Mouse (Mus musculus): ENCODE data around the gene Slc35e3.
A peak's percentile ranks its signal among the peaks of the same experiment; 100 is the strongest.
"Not testable (repeated sequence)": the region's sequence is repeated elsewhere in the genome, so short reads cannot be mapped to it uniquely, and the experiment has no call there.

Slc35e3 gene

DNA sequence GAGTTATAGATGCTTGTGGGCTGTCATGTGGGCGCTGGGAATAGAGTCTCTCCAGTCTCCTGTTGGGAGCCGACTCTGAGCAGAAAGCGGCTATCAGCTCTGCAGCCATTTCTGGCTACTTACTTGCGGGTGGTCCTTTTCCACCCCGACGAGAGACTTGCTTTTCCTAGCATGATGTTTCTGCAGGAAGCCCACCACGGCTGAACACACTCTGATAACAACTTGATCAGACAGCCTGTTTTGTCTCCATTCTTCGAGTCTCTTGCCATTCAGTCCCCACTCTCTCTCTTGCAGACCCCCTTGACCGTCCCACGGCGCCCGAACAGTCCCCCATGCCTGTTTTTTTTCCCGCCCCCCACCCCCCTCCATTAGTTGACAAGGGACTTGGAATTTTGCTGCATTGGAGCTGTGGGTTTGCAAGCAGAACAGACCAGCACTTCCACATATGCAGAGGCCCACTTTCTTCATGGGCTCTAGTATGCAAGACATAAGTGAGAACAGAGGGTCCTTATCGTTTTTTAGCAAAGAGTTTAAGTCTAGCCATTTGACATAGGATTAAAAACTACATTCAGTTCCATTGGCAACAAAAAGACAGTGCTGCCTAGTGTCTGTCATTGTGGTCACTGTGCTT, 13.1 kb downstream of the Slc35e3 start:
- DNase-seq (ENCODE audit: low read depth) = no peak

DNA sequence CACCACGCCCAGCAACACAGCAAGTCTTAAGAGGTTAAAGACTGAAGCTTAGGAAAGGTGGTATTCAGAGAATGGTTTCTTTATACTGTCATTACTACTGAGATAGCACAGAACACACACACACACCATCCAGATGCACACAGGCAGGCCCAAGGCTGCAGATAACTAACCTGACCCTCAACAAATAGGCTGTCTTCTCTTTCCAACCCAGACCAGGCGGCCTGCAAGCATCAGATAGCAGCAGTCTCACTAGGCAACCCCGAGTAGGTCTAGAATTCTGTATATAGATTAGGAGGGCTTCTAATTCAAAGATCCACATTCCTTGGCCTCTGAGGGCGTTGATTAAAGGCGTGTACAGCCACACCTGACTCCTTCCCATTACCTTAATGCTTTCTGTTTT, 14.0 kb downstream of the Slc35e3 start:
- no peak for DNase-seq (ENCODE audit: low read depth)

DNA sequence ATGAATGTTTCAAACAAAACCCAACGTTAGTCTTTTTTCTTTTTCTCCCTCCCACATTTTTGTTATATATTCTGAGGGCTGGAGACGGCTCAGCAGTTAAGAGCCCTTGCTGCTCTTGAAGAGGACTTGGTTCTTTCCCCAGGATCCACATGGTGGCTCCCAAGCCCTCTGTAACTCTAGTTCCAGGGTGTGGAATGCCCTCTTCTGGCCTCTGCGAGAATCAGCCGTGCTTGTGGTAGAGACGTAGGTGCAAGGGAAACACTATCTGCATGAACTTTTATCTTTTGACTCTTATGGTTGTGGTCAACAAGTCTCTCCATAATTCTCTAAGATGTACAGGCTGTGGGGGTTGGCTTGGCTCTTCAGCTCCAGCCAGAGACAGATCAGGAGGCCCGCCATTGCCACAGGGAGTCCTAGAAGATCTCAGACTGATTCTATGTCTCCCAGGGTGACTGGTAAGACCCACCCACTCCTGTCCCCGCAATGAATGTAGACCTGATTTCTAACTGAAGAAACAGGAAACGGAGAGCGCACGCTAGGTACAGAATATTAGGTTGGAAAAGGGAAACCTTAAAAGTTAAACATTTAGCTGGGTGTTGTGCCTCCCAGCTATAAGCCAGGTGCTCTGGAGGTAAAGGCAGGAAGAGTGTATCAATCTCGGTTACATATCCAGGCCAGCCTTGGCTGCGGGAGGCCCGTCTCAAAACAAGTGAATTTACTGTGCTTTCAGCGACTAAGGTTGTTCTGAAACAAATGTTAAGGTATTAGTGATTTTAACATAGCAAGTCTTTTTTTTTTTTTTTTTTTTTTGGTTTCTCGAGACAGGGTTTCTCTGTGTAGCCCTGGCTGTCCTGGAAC, 14.7 kb downstream of the Slc35e3 start:
- no peak for DNase-seq (ENCODE audit: low read depth)

DNA sequence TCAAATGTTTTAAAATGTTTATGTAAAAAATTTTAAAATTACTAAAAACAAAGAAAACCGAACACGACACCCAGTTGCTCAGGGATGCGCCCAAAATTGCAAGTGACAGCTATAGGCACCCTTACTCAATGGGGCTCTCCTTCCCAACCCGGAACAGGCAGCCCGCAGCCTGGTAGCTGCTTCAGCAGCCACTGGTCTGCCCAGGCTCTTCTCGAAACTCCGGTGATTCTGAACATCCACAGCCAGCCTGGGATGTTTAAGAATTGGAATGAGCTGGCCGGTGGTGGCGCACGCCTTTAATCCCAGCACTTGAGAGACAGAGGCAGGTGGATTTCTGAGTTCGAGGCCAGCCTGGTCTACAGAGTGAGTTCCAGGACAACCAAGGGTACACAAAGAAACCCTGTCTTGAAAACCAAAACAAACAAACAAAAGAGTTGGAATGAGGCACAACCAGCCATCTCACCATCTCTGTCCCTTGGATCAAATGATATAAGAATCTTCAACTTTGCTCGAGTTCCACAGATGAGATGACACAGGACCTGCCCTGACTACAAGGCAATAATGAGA, 15.4 kb downstream of the Slc35e3 start:
- no peak for DNase-seq (ENCODE audit: low read depth)

DNA sequence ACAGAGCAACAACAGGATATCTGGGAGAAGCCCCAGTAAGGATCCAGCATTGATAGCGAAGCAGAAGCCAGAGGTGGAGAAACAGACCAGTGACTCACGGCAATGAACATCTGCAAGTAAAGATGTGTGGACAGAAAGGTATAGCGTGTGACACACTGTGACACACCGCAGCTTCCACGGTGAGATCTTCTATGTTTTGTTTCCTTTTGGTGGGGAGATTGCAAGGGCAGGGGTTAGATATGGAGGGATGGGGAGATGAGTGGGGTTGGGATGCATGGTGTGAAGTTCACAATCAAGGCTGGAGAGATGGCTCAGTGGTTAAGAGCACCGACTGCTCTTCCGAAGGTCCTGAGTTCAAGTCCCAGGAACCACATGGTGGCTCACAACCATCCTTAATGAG, 16.0 kb downstream of the Slc35e3 start:
- DNase-seq (ENCODE audit: low read depth) = no peak

DNA sequence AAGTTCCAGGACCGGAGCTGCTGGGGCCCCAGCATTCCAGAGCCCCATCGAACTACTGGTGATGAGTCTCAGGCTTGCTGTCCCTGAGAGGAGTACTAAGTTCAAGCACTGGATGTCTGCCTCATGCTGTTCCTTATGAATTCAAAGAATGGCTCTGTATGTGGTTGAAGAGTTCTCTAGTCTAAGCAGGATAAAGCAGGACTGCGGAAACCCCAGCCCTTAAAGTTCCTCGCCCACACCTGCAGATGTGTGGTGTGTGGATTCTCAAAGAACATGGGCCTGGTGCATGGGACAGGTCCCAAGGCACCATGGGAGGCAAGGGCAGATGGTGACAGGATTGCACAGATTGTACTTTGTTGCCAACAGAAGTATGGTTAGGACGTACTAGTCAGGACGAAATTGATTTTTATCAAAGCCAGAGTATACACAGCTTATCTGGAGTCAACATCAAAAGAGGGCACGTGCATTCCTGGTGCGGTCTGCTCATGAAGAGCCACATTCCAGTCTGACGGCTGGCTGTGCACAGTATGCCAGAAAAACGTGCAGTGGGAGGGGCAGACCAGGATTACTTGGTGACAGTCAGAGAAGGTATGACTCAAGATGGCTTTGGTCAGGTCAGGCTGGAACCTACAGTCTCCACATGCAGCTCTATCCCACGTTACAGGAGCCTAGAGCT, 16.9 kb downstream of the Slc35e3 start:
- no peak for DNase-seq (ENCODE audit: low read depth)

DNA sequence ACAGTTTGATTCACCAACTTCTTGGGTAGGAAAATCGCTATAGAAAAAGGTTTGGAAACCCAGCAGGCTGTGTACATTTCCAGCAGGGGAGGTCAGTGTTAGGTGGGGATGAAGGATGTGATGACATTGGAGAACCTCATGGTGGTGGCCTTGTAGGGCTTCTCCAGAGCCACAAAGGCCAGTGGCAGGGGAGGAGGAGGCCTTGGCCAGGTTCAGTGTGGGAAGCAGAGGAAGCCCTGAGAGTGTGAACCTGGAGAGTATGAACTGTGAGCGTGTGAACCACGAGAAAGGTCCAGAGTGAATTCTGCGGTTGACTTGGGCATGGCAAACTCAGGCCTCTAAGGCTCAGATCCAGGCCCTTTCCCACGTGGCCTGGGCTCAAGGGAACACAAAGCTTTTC, 17.6 kb downstream of the Slc35e3 start:
- DNase-seq (ENCODE audit: low read depth) = no peak

DNA sequence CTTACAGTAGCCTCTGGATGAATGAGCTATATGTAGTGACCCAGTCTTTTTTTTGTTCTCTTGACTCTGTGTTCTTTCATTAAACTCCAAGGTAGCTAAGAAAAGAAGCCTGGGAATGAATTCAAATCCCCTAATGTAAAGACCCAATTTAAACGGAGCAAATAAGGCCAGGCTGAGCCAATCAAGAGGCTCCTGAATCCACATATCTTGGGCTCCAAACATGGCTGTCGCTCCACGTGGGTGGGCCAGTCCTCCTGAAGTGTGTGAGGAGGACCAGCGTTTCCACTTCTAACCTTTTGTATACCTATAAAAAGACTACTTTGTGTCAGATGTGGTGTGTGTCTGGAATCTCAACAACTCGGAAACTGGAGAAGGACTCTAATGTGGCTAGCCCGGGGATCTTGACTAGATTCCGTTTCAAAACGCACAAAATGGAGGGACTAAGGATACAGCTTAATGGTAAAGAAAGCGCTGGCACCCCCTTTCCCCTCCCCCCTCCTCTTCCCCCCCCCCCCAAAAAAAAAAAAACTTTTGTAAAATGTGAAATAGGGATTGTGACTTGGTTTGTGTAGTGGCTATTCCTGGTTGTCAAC, 18.6 kb downstream of the Slc35e3 start:
- DNase-seq (ENCODE audit: low read depth) = no peak

DNA sequence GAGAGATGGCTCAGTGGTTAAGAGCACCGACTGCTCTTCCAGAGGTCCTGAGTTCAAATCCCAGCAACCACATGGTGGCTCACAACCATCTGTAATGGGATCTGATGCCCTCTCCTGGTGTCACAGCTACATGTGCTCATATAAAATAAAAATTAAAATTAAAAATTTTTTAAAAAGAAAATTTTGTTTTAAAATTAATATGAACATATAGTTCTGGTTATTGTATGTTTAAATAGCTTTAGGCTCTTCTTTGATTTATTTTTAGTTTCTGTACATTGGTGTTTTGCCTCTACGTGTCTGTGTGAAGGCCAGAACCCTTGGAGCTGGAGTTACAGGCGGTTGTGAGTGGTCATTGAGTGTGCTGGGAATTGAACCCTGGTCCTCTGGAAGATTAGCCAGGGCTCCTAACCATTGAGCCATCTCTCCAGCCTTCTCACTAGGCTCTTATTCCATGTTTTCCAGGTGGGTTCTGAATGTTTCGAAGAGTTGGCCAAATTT, 19.2 kb downstream of the Slc35e3 start:
- no peak for DNase-seq (ENCODE audit: low read depth)

DNA sequence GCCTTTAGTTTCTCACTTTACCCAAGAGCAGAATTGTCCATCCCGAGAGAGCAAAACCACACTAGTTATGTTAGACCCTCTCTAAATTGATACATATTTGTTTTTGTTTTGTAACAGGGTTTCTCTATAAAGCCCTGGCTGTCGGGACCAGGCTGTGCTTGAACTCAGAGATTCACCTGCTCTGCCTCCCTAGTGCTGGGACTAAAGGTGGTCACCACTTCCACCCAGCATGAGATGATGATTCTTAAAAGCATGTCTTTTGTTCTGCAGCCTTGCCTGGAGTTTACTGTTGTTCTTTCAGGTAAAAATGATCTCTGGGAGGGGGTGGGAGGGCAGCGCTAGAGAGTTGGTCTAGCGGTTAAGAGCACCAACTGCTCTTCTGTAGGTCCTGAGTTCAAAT, 19.8 kb downstream of the Slc35e3 start:
- no peak for DNase-seq (ENCODE audit: low read depth)

DNA sequence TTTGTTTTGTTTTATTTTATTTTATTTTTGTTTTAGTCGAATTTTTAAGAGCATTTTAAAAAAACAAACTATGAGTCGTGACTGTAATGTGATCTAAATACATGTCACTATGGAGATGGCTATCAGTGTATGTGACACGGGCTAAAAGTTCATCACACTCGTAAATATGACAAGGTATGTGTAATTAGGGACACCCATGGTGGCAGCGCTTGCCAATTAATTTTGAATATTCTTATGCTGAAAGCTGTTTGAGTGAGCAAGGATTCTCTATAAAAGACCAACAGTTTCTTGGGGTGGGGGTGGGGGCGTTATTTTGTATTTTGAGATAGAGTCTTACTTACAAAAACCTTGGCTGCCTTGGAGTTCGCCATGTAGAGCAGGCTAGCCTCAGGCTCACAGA, 20.5 kb downstream of the Slc35e3 start:
- no peak for DNase-seq (ENCODE audit: low read depth)

DNA sequence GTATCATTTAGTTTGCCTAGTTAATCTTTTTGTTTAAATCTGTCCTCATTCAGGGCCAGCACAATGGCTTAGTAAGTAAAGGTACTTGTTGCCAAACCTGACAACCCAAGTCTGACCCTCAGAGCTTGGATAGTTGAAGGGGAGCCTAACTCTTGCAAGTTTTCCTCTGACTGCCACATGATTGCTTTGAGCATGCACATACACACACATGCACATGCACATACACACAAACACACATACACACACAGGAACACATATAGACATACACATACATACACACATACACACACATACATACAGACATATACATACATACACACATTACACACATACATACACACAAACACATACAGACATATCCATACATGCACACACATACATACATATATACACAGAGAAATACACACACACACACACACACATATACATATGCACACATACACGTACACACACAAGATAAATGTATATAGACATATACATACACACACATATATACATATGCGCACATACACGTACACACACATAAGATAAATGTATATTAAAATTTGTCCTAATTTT, 21.3 kb downstream of the Slc35e3 start:
- DNase-seq (ENCODE audit: low read depth) = no peak

DNA sequence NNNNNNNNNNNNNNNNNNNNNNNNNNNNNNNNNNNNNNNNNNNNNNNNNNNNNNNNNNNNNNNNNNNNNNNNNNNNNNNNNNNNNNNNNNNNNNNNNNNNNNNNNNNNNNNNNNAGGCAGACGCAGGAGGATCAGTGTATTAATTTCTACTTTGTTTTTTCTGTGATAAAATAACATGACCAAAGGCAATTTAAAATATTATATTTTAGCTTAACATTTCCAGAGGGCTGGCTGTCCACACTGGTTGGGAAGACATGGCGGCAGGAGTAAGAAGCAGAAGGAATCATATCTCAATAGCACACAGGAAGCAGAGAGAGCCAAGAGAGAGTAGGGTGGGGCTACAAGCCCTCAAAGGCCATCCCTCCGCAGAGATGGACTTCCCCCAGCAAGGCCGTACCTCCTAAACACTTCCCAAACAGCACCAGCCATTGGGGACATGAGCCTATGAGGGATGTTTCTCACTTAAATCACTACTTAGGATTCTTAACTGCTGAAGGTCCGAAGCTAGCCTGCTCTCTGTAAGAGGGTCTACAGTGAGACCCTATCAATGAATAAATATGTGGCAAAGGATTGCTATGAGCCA, 21.9 kb downstream of the Slc35e3 start:
- DNase-seq (ENCODE audit: low read depth) = no peak

DNA sequence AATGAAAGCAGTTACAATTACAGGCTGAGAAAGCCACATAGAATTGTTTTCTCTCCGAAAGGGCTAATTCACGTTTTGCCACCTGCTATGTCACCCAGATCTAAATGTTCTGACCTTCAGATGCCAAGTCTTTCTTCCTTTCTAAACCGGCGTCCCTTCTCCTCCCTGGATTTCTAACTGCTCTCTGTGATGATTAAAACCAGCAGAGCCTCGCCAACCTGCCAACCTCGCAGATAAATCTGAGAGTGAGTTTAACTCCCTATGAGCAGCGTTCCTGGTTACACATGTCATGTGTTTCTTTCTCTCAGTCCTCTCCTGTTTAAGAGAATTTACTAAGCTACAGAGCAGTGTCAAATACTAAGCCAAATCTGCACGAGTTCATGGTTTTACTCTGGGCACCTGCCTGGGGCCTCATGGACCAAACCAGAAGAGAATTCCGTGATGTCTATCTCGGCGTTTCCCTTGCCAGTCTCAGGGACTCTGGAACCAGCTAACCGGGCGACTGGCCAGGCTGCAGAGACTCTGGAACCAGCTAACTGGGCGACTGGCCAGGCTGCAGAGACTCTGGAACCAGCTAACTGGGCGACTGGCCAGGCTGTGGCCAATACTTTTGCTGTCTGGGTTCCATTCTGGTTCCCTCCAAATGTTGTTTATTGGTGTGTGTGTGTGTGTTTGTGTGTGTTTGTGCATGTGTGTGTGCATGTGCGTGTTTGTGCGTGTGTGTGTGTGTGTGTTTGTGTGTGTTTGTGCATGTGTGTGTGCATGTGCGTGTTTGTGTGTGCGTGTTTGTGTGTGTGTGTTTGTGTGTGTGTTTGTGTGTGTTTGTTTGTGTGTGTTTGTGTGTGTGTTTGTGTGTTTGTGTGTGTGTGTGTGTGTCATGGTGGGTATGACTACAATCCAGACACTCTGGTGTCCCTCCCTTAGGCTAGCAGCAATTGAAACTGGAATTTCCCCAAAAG, 27.7 kb downstream of the Slc35e3 start:
- DNase-seq (ENCODE audit: low read depth) = no peak

DNA sequence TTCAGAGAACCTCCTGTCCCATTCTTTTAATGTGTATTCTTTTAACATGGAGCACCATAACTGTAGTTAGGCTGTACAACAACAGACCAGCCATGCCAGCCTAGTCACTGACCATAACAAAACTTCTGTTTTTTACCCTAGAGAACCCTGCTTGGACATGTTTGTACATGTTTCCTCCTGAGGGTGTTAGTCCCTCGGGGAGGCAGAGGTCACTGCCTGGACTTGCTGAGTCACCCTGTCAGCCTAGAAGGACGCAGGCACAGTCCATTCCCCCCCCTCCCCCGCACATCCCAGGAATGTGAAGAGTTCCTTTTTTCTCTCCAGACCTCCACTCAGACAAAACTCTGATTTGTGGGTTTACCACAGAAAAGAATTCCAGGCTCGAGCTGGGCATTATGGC, 28.6 kb downstream of the Slc35e3 start:
- peak; percentile 65 for DNase-seq (ENCODE audit: low read depth)

DNA sequence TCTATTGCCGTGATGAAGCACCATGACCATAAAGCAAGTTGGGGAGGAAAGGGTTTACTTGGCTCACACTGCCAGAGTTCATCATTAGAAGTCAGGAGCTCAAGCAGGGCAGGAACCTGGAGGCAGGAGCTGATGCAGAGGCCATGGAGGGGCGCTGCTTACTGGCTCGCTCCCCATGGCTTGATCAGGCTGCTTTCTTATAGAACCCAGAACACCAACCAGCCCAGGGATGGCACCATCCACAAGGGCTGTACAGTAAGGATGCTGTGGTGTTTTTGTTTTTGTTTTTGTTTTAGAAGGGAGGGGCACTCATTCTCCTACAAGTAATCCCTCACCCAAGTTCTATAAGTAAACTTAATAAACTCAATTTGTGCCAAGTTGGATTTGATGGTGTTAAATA, 29.5 kb downstream of the Slc35e3 start:
- DNase-seq (ENCODE audit: low read depth) = no peak

DNA sequence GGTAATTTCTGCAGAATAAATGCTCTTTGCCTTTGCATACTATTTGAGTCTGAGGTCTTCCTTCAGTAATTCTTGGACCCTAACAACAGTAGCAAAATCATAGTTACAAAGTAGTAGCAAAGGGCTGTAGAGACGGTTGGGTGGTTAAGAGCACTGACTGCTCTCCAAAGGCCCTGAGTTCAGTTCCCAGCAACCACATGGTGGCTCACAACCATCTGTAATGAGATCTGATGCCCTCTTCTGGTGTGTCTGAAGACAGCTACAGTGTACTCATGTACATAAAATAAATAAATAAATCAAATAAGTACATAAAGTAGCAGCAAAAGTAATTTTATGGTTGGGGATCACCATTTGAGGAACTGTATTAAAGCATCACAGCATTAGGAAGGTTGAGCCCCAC, 30.5 kb downstream of the Slc35e3 start:
- DNase-seq (ENCODE audit: low read depth) = not testable (repeated sequence)

DNA sequence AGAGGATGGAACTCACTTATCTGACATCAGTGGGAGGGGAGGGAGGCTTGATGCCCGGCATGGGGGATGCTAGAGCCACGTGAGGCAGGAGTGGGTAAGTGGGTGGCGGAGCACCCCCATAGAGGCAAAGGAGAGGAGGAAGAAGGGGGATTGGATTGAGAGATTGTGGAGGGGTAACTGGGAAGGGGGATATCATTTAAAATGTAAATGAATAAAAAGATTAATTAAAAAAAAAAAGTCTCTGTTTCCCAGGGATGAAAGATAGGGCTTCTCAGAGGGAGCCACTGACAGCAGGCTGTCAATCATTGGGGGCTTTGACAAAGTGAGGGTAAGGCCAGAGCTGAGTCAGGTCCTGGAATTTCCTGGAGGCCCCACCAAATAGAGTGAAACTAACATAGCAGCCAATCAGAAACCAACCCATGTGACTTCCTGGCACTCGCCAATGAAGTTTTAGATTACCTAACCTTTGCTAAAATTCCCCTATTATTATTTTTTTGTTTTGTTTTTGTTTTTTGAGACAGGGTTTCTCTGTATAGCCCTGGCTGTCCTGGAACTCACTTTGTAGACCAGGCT, 31.2 kb downstream of the Slc35e3 start:
- DNase-seq (ENCODE audit: low read depth) = no peak

DNA sequence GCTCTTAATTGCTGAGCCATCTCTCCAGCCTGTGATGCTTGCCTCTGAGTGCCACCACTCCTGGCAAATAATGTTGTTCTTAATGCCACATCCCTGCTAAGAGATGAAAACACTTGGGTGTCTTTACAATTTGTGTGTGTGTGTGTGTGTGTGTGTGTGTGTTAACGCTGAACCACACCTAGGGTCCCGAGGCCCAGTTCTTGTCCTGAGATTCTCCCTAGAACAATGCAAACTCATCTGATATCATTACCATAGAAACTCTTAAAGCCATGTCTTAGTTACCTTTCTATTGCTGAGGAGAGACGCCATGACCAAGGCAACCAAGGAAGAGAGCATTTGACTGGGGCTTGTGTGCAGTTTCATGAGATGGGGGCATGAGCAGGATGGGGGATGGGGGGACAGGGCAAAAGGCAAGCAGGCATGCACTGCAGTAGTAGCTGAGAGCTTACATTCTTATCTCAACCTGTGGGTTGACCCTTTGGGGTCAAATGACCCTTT, 32.1 kb downstream of the Slc35e3 start:
- DNase-seq (ENCODE audit: low read depth) = no peak

DNA sequence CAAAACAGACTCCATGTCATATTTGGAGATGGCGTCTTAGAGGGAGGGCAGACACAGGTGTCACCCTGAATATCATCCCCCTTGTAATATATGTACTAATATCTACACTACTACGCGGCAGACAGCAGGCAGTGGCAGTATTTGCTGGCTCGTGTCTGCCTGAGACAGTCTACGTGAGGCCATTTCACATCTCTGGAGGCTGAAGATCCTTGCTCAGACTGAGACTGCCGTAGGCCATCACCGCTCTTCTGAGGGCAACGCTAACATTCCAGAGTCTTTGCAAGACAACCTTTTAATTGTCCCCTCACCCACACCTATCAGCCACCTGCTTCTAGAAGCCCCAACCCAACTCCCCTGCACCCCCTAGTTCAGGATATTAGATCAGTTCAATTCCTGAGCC, 32.7 kb downstream of the Slc35e3 start:
- no peak for DNase-seq (ENCODE audit: low read depth)

Measured in fibroblast of lung, adult 2 months (primary cell).